In genomic region chr6:97740107-97740850, GRCm38 (mm10) we compare ENCODE assay signal across 8 mouse cellular contexts.
A peak's percentile ranks its signal among the peaks of the same experiment; 100 is the strongest.
DNase-seq lines count a peak whose midpoint lies in the region; ATAC-seq lines count a peak whose summit lies in the region.

No protein-coding gene starts in this region.

- no peaks in the 10 kb centered on the region for H3K27me3 ChIP-seq in forebrain, embryonic 16.5 days (replicated peaks; ENCODE audit: control insufficient read depth, insufficient read depth, low read length)
- H3K27me3 ChIP-seq in limb, embryonic 13.5 days: peaks cover 10% of the 10 kb centered on the region
- H3K27me3 ChIP-seq in neural tube, embryonic 12.5 days (replicated peaks): no peaks in the 10 kb centered on the region

- H3K27ac ChIP-seq in forebrain, embryonic 16.5 days (ENCODE audit: low read length): no peak overlapping the region
- no peak overlapping the region for H3K27ac ChIP-seq in limb, embryonic 13.5 days
- no peak overlapping the region for H3K27ac ChIP-seq in neural tube, embryonic 12.5 days

- no peak overlapping the region for H3K4me3 ChIP-seq in forebrain, embryonic 16.5 days (replicated peaks; ENCODE audit: low read length)
- peak overlapping the region; percentile 23; the same call in 1 of the 2 replicates for H3K4me3 ChIP-seq in limb, embryonic 13.5 days
- no peak overlapping the region for H3K4me3 ChIP-seq in neural tube, embryonic 12.5 days

- H3K4me2 ChIP-seq in forebrain, embryonic 16.5 days (ENCODE audit: low read length): peak overlapping the region; percentile 16; the same call in 1 of the 2 replicates
- peak overlapping the region; percentile 62 for H3K4me2 ChIP-seq in limb, embryonic 13.5 days (replicated peaks)
- H3K4me2 ChIP-seq in neural tube, embryonic 12.5 days (replicated peaks): peak overlapping the region; percentile 21; the same call in 1 of the 2 replicates

- H3K9me3 ChIP-seq in forebrain, embryonic 16.5 days (ENCODE audit: control insufficient read depth, low read length): no peaks in the 10 kb centered on the region
- H3K9me3 ChIP-seq in limb, embryonic 13.5 days: no peaks in the 10 kb centered on the region
- no peaks in the 10 kb centered on the region for H3K9me3 ChIP-seq in neural tube, embryonic 12.5 days

- no peak overlapping the region for H3K9ac ChIP-seq in forebrain, embryonic 16.5 days (replicated peaks; ENCODE audit: low read depth, low read length)
- 0 out of 2 replicates have a peak overlapping the region, but pooled peaks have one; percentile 35 for H3K9ac ChIP-seq in limb, embryonic 13.5 days
- no peak overlapping the region for H3K9ac ChIP-seq in neural tube, embryonic 12.5 days

- H3K4me1 ChIP-seq in forebrain, embryonic 16.5 days (replicated peaks; ENCODE audit: control insufficient read depth, insufficient read depth, low read length): peaks cover 3% of the 10 kb centered on the region
- peaks cover 10% of the 10 kb centered on the region; the same call in 1 of the 2 replicates for H3K4me1 ChIP-seq in limb, embryonic 13.5 days
- H3K4me1 ChIP-seq in neural tube, embryonic 12.5 days: peaks cover 3% of the 10 kb centered on the region; the same call in 1 of the 2 replicates

- DNase-seq in urinary bladder, postnatal 14 days (ENCODE audit: low spot score): peak; percentile 68
- DNase-seq in urinary bladder, adult 2 months (ENCODE audit: low spot score): no peak
- DNase-seq in c-Kit-positive CD71-negative TER-119-negative erythroid progenitor cells, embryonic 14.5 days (ENCODE audit: low read depth): peak; percentile 37
- DNase-seq in hindlimb bud, embryonic 11.5 days (ENCODE audit: extremely low spot score, low read depth, low spot score): peak; percentile 60
- no peak for DNase-seq in spleen, adult 12 weeks (ENCODE audit: low spot score)

- no peaks in the 10 kb centered on the region for H3K36me3 ChIP-seq in forebrain, embryonic 16.5 days (ENCODE audit: control insufficient read depth, insufficient read depth)
- H3K36me3 ChIP-seq in limb, embryonic 13.5 days: no peaks in the 10 kb centered on the region
- H3K36me3 ChIP-seq in neural tube, embryonic 12.5 days: no peaks in the 10 kb centered on the region

- 10% methylated on average over 13 of the region's 13 CpGs for WGBS in forebrain, embryonic 16.5 days
- 10% methylated on average over 13 of the region's 13 CpGs for WGBS in limb, embryonic 13.5 days
- 16% methylated on average over 13 of the region's 13 CpGs for WGBS in neural tube, embryonic 12.5 days

- ATAC-seq in forebrain, embryonic 16.5 days: no peak
- ATAC-seq in limb, embryonic 13.5 days (ENCODE audit: low FRiP score, low read depth): no peak
- no peak for ATAC-seq in neural tube, embryonic 12.5 days (ENCODE audit: low FRiP score, low read depth)

Comparison
In these comparisons a context has a peak if more than half of its experiments do, and no peak if none do; other contexts are left out.
1. DNase-seq: peak in urinary bladder, postnatal 14 days (single experiment), c-Kit-positive CD71-negative TER-119-negative erythroid progenitor cells, embryonic 14.5 days (single experiment) and hindlimb bud, embryonic 11.5 days (single experiment); none in urinary bladder, adult 2 months (single experiment) and spleen, adult 12 weeks (single experiment).
2. Peak in every context shown above with its lines, with median percentiles within 50 percentile points of each other: H3K4me2 ChIP-seq.